Mouse (Mus musculus) MEL (cell line): ENCODE data around the gene Angpt4. TPM values are rescaled to one million over a fixed set of nuclear protein-coding genes. Genes with fewer than 3 reads are reported as not detected.

Experiments used
- DNase-seq: peaks from one replicate; pipeline ENCODE4 v3.0.0; 2011; ENCODE audit warnings: low read depth, low spot score
- H3K27ac ChIP-seq: 2 replicates; pipeline ENCODE4 v1.5.1; 2012; ENCODE audit warnings: low read depth, mild to moderate bottlenecking, control low read depth, low read length, moderate library complexity; ENCODE audit not compliant: control insufficient read depth
- H3K27me3 ChIP-seq, 2 experiments: fragments of 150-350 bp in 1 of 2; sonication (generic) in 1 of 2; 2 replicates each; pipeline ENCODE4 v1.6.1; 2012; ENCODE audit warnings: low read length in 2 of 2, mild to moderate bottlenecking in 2 of 2, improper control_type of control experiment in 1 of 2, moderate library complexity in 1 of 2; ENCODE audit not compliant: insufficient read depth in 2 of 2, control insufficient read depth in 1 of 2
- H3K36me3 ChIP-seq, 2 experiments: 2 replicates each; pipeline ENCODE4 v1.6.1; 2012 to 2014; ENCODE audit warnings: low read length in 2 of 2, improper control_type of control experiment in 1 of 2, inconsistent platforms in 1 of 2, mild to moderate bottlenecking in 1 of 2; ENCODE audit not compliant: insufficient read depth in 2 of 2, control insufficient read depth in 1 of 2
- H3K4me1 ChIP-seq, 2 experiments: fragments of 150-350 bp in 1 of 2; sonication (generic) in 1 of 2; 2 replicates each; pipeline ENCODE4 v1.6.1; 2012; ENCODE audit warnings: low read length in 2 of 2, improper control_type of control experiment in 1 of 2, mild to moderate bottlenecking in 1 of 2; ENCODE audit not compliant: insufficient read depth in 2 of 2, control insufficient read depth in 1 of 2
- H3K4me3 ChIP-seq, 2 experiments: fragments of 150-350 bp in 1 of 2; sonication (generic) in 1 of 2; 2 replicates each; pipeline ENCODE4 v1.5.1; 2012; ENCODE audit warnings: low read depth in 2 of 2, low read length in 2 of 2, mild to moderate bottlenecking in 2 of 2, moderate library complexity in 2 of 2, control low read depth in 1 of 2, improper control_type of control experiment in 1 of 2; ENCODE audit not compliant: control insufficient read depth in 1 of 2, insufficient read depth in 1 of 2
- H3K79me2 ChIP-seq: 2 replicates; pipeline ENCODE4 v1.6.1; 2012; ENCODE audit warnings: mild to moderate bottlenecking, low read length, moderate library complexity; ENCODE audit not compliant: control insufficient read depth, poor library complexity, insufficient read depth
- H3K9ac ChIP-seq: 2 replicates; pipeline ENCODE4 v1.6.1; 2012; ENCODE audit warnings: low read depth, mild to moderate bottlenecking, control low read depth, low read length, moderate library complexity; ENCODE audit not compliant: control insufficient read depth, poor library complexity, severe bottlenecking
- H3K9me3 ChIP-seq: fragments of 150-350 bp; sonication (generic); replicated peaks from 2 replicates; pipeline ENCODE4 v1.6.1; 2012; ENCODE audit warnings: mild to moderate bottlenecking, low read length, improper control_type of control experiment, moderate library complexity; ENCODE audit not compliant: insufficient read depth
- CTCF ChIP-seq, 3 experiments: IDR thresholded peaks in 2 of 3; conservative IDR thresholded peaks in 1 of 3; 2 replicates each; pipeline ENCODE4 v1.5.1; 2011 to 2012; ENCODE audit warnings: low read length in 3 of 3, low read depth in 2 of 3, mild to moderate bottlenecking in 2 of 3, improper control_type of control experiment in 1 of 3, inconsistent platforms in 1 of 3, mixed read lengths in 1 of 3, moderate library complexity in 1 of 3; ENCODE audit not compliant: control insufficient read depth in 1 of 3, insufficient read depth in 1 of 3, poor library complexity in 1 of 3, severe bottlenecking in 1 of 3
- ELF1 ChIP-seq: IDR thresholded peaks from 2 replicates; pipeline ENCODE4 v1.6.1; 2014; ENCODE audit warnings: low read depth, mild to moderate bottlenecking, inconsistent platforms, low read length, improper control_type of control experiment, moderate library complexity
- GABPA ChIP-seq: IDR thresholded peaks from 2 replicates; pipeline ENCODE4 v1.6.1; 2012; ENCODE audit warnings: low read depth, mild to moderate bottlenecking, inconsistent platforms, low read length, improper control_type of control experiment, moderate library complexity
- MAZ ChIP-seq: IDR thresholded peaks from 2 replicates; pipeline ENCODE4 v1.6.1; 2012; ENCODE audit warnings: low read depth, mild to moderate bottlenecking, inconsistent platforms, low read length, improper control_type of control experiment
- MEF2A ChIP-seq: IDR thresholded peaks from 2 replicates; pipeline ENCODE4 v1.6.1; 2014; ENCODE audit warnings: low read depth, mild to moderate bottlenecking, inconsistent platforms, low read length, improper control_type of control experiment; ENCODE audit not compliant: poor library complexity, insufficient replicate concordance, severe bottlenecking; ENCODE audit errors: extremely low read depth
- MXI1 ChIP-seq: IDR thresholded peaks from 2 replicates; pipeline ENCODE4 v1.6.1; 2011; ENCODE audit warnings: mild to moderate bottlenecking, low read depth, low read length, improper control_type of control experiment
- MYB ChIP-seq: IDR thresholded peaks from 2 replicates; pipeline ENCODE4 v1.6.1; 2011; ENCODE audit warnings: mild to moderate bottlenecking, low read depth, low read length, improper control_type of control experiment
- NRF1 ChIP-seq: IDR thresholded peaks from 2 replicates; pipeline ENCODE4 v1.6.1; 2014; ENCODE audit warnings: low read depth, mild to moderate bottlenecking, inconsistent platforms, low read length, improper control_type of control experiment, moderate library complexity; ENCODE audit not compliant: poor library complexity, insufficient read depth, severe bottlenecking
- POLR2AphosphoS2 ChIP-seq: IDR thresholded peaks from 2 replicates; pipeline ENCODE4 v1.6.1; 2011; ENCODE audit warnings: low read length, improper control_type of control experiment
- POLR2AphosphoS5 ChIP-seq: IDR thresholded peaks from 2 replicates; pipeline ENCODE4 v1.6.1; 2012; ENCODE audit warnings: low read depth, borderline replicate concordance, mild to moderate bottlenecking, inconsistent platforms, low read length, moderate library complexity, mixed read lengths
- RCOR1 ChIP-seq: IDR thresholded peaks from 2 replicates; pipeline ENCODE4 v1.6.1; 2012; ENCODE audit warnings: low read depth, mild to moderate bottlenecking, inconsistent platforms, low read length, improper control_type of control experiment
- SIN3A ChIP-seq: IDR thresholded peaks from 2 replicates; pipeline ENCODE4 v1.6.1; 2012; ENCODE audit warnings: low read length, improper control_type of control experiment, inconsistent platforms
- polyA plus RNA-seq, 2 experiments: library from polyadenylated mRNA; stranded (reverse) in 1 of 2; unstranded in 1 of 2; fragments of >175 nt in 1 of 2; fragments of >200 nt in 1 of 2; gene quantifications; 2 replicates each; pipeline versions ENCODE4 v1.2.1 to v1.2.4; 2012; ENCODE audit warnings: low replicate concordance in 2 of 2, low read depth in 1 of 2; ENCODE audit not compliant: insufficient read length in 2 of 2, insufficient read depth in 1 of 2, missing spikeins in 1 of 2
- total RNA-seq: library from RNA; depleted of rRNA; stranded (reverse); fragments of 300-350 nt; gene quantifications from 2 replicates; pipeline ENCODE4 v1.2.3, GENCODE M21; 2012

Gene Angpt4
- total and polyA plus RNA-seq, 3 experiments, result not detected

GRCm38 (mm10) chr2:151970191-151971172 lies 59.5 kb downstream of the Angpt4 start (continued):
- TF ChIP-seq POLR2AphosphoS5, result no peak

- Histone ChIP-seq H3K9me3 (no peaks in the 10 kb centered on the region), H3K9ac (no peak overlapping the region), H3K27me3 (no peaks in the 10 kb centered on the region), H3K4me1 (peaks cover 0 to 7% of the 10 kb centered on the region in 2 experiments; a peak in 1 of 4 replicates), H3K27ac (no peak overlapping the region), H3K36me3 (peaks cover 0 to 2% of the 10 kb centered on the region in 2 experiments; a peak in 1 of 4 replicates), H3K79me2 (no peaks in the 10 kb centered on the region), H3K4me3 (no peak overlapping the region)
- DNase-seq, result no peak
- no peak for TF ChIP-seq POLR2AphosphoS2
- no peak for TF ChIP-seq MAZ
These were observed 60.7 kb downstream of the Angpt4 start for GRCm38 (mm10) chr2:151971748-151972147.

- no peaks in the 10 kb centered on the region for H3K9me3 ChIP-seq
- no peak for DNase-seq
- no peak for TF ChIP-seq SIN3A
- no peak for TF ChIP-seq RCOR1
- no peak for TF ChIP-seq NRF1
- no peak for TF ChIP-seq MYB
- no peak for TF ChIP-seq MEF2A
- no peak for TF ChIP-seq GABPA
- TF ChIP-seq ELF1, result no peak
- TF ChIP-seq MXI1, result no peak
- TF ChIP-seq CTCF (IDR thresholded peaks at IDR 0.05 in 2 of 3, conservative IDR thresholded peaks at IDR 0.05 in 1 of 3; ENCODE audit: control insufficient read depth in 1 of 3, insufficient read depth in 1 of 3, low read depth in 2 of 3, low read length in 3 of 3, poor library complexity in 1 of 3, severe bottlenecking in 1 of 3), result no peak
- H3K4me1 ChIP-seq, result peaks cover 0 to 4% of the 10 kb centered on the region in 2 experiments; a peak in 1 of 4 replicates
- H3K79me2 ChIP-seq, result no peaks in the 10 kb centered on the region
- H3K27ac ChIP-seq, result no peak overlapping the region
- no peak overlapping the region for H3K4me3 ChIP-seq
- no peaks in the 10 kb centered on the region for H3K27me3 ChIP-seq
- no peak overlapping the region for H3K9ac ChIP-seq
- peaks cover 0 to 2% of the 10 kb centered on the region in 2 experiments; a peak in 1 of 4 replicates for H3K36me3 ChIP-seq
These were observed 62.0 kb downstream of the Angpt4 start for GRCm38 (mm10) chr2:151972880-151973594.
